Comparison of ENCODE assay signal across 24 mouse cellular contexts in the genomic region with DNA sequence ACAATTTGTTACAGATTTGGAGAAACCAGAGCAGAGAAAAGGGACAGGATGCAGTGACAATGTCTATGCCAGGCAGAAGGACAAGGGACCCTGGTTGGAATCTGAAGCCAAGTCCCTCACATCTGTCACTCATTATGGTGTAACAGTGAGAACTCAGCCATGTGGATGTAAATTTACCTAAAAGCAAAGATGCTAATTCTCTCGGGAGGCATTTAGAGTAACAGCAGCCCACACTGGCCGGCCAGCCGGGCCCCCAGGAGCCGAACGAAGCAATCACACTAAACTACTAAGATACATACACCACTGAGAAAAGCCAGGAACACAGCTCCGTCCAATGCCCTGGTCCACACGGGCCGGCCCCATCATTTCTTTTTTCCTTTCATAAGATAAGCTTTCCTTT.
DNase-seq lines count a peak whose midpoint lies in the region; ATAC-seq lines count a peak whose summit lies in the region.
"Had no signal": no experiment of that assay in that cellular context is flagged by ENCODE, and none has a peak within 500 bp of the region (broad histone marks: within the 10 kb centered on the region; RNA-seq: fewer than 3 reads in every experiment).

No protein-coding gene starts in this region.

- no peak overlapping the region for H3K4me2 ChIP-seq in midbrain, embryonic 14.5 days (ENCODE audit: low read length)
- H3K4me2 ChIP-seq: embryonic facial prominence, embryonic 15.5 days; intestine, embryonic 15.5 days; liver, embryonic 13.5 days; midbrain, embryonic 13.5 days; neural tube, embryonic 12.5 days had no signal

- H3K4me3 ChIP-seq in limb, embryonic 10.5 days, result no peak overlapping the region
- no peak overlapping the region for H3K4me3 ChIP-seq in midbrain, embryonic 14.5 days (replicated peaks; ENCODE audit: low read depth, low read length)
- H3K4me3 ChIP-seq: embryonic facial prominence, embryonic 15.5 days; gastrocnemius, adult 2 months; heart, embryonic 10.5 days; intestine, embryonic 15.5 days; liver, embryonic 13.5 days; midbrain, embryonic 13.5 days; neural tube, embryonic 12.5 days had no signal

- H3K4me1 ChIP-seq in limb, embryonic 10.5 days, result peaks cover 31% of the 10 kb centered on the region
- H3K4me1 ChIP-seq in midbrain, embryonic 14.5 days (ENCODE audit: control insufficient read depth, insufficient read depth, low read length), result no peaks in the 10 kb centered on the region
- H3K4me1 ChIP-seq: heart, embryonic 10.5 days; intestine, embryonic 15.5 days; liver, embryonic 13.5 days; neural tube, embryonic 12.5 days had no signal

- DNase-seq in retina, embryonic 14.5 days (ENCODE audit: low spot score), result peak; percentile 32
- DNase-seq in retina, postnatal 1 day, result no peak
- DNase-seq in embryo, embryonic 9.5 days (ENCODE audit: extremely low spot score), result peak; percentile 22
- peak; percentile 58 for DNase-seq in limb, embryonic 10.5 days (ENCODE audit: low spot score)
- no peak for DNase-seq in spleen, postnatal 4 days (ENCODE audit: low spot score in 2 of 2)
- DNase-seq in kidney, postnatal 4 days, result no peak
- no peak for DNase-seq in midbrain, embryonic 14.5 days
- DNase-seq: adrenal gland, adult 2 months; cerebellum, adult 18-20 months; cerebellum, postnatal 36 days; gastrocnemius, adult 2 months; heart, postnatal 4 days; kidney, adult 8-10 months; kidney, postnatal 10 days; liver, embryonic 13.5 days; lung, adult 2 months; lung, postnatal 14 days; thymus, adult 2 months had no signal

- H3K36me3 ChIP-seq in limb, embryonic 10.5 days, result no peaks in the 10 kb centered on the region
- no peaks in the 10 kb centered on the region for H3K36me3 ChIP-seq in midbrain, embryonic 14.5 days (ENCODE audit: control insufficient read depth, insufficient read depth, low read length)
- H3K36me3 ChIP-seq: embryonic facial prominence, embryonic 15.5 days; heart, embryonic 10.5 days; intestine, embryonic 15.5 days; liver, embryonic 13.5 days; midbrain, embryonic 13.5 days; neural tube, embryonic 12.5 days had no signal

- H3K9ac ChIP-seq in midbrain, embryonic 14.5 days (replicated peaks; ENCODE audit: low read length), result no peak overlapping the region
- H3K9ac ChIP-seq: embryonic facial prominence, embryonic 15.5 days; intestine, embryonic 15.5 days; liver, embryonic 13.5 days; midbrain, embryonic 13.5 days; neural tube, embryonic 12.5 days had no signal

- H3K9me3 ChIP-seq in limb, embryonic 10.5 days (replicated peaks), result no peaks in the 10 kb centered on the region
- H3K9me3 ChIP-seq in midbrain, embryonic 14.5 days (ENCODE audit: control insufficient read depth, low read length), result no peaks in the 10 kb centered on the region
- H3K9me3 ChIP-seq: embryonic facial prominence, embryonic 15.5 days; heart, embryonic 10.5 days; intestine, embryonic 15.5 days; liver, embryonic 13.5 days; midbrain, embryonic 13.5 days; neural tube, embryonic 12.5 days had no signal

- H3K27me3 ChIP-seq in limb, embryonic 10.5 days (ENCODE audit: low read depth, poor library complexity, severe bottlenecking), result no peaks in the 10 kb centered on the region
- no peaks in the 10 kb centered on the region for H3K27me3 ChIP-seq in midbrain, embryonic 14.5 days (ENCODE audit: control insufficient read depth, insufficient read depth, low read length)
- H3K27me3 ChIP-seq: embryonic facial prominence, embryonic 15.5 days; intestine, embryonic 15.5 days; liver, embryonic 13.5 days; midbrain, embryonic 13.5 days; neural tube, embryonic 12.5 days had no signal

- no peak for ATAC-seq in midbrain, embryonic 14.5 days (ENCODE audit: low FRiP score, low TSS enrichment)
- ATAC-seq: hindbrain, embryonic 16.5 days; intestine, embryonic 15.5 days; midbrain, embryonic 13.5 days had no signal

- peak overlapping the region; percentile 53 for H3K27ac ChIP-seq in limb, embryonic 10.5 days
- no peak overlapping the region for H3K27ac ChIP-seq in midbrain, embryonic 14.5 days (replicated peaks; ENCODE audit: low read depth, low read length)
- H3K27ac ChIP-seq: embryonic facial prominence, embryonic 15.5 days; gastrocnemius, adult 2 months; heart, embryonic 10.5 days; intestine, embryonic 15.5 days; liver, embryonic 13.5 days; midbrain, embryonic 13.5 days; neural tube, embryonic 12.5 days had no signal

- 29% methylated on average over 8 of the region's 8 CpGs for WGBS in limb, embryonic 10.5 days
- 72% methylated on average over 8 of the region's 8 CpGs for WGBS in midbrain, embryonic 14.5 days

Comparison
In these comparisons a context has a peak if more than half of its experiments do, and no peak if none do; other contexts are left out.
1. DNase-seq: peak in retina, embryonic 14.5 days (single experiment), embryo, embryonic 9.5 days (single experiment) and limb, embryonic 10.5 days (single experiment); none in retina, postnatal 1 day (single experiment), spleen, postnatal 4 days (0 of 2), kidney, postnatal 4 days (0 of 2) and midbrain, embryonic 14.5 days (single experiment).